Mouse (Mus musculus) G1E (cell line): Measurements from ENCODE around the gene Rhbdf2. TPM values are rescaled to one million over a fixed set of nuclear protein-coding genes. Genes with fewer than 3 reads are reported as not detected.
"Not testable (repeated sequence)": the region's sequence is repeated elsewhere in the genome, so short reads cannot be mapped to it uniquely, and the experiment has no call there.

Source experiments
- ATAC-seq: 2 replicates; pipeline ENCODE4 v1.8.0; 2016; ENCODE audit warnings: mild to moderate bottlenecking; ENCODE audit not compliant: insufficient number of reproducible peaks, poor library complexity, low FRiP score, severe bottlenecking; ENCODE audit errors: extremely low read depth
- DNase-seq: peaks from one replicate; pipeline ENCODE4 v3.0.0; 2012; ENCODE audit warnings: low spot score
- H3K27me3 ChIP-seq: 2 replicates; pipeline ENCODE4 v1.6.1; 2012; ENCODE audit warnings: mild to moderate bottlenecking, low read length, inconsistent platforms; ENCODE audit not compliant: insufficient read depth
- H3K36me3 ChIP-seq: replicated peaks from 2 replicates; pipeline ENCODE3; 2012; ENCODE audit warnings: mild to moderate bottlenecking, inconsistent platforms
- H3K4me1 ChIP-seq: 2 replicates; pipeline ENCODE4 v1.6.1; 2012; ENCODE audit warnings: low read depth, low read length, inconsistent platforms, mixed read lengths; ENCODE audit not compliant: insufficient read depth
- H3K4me3 ChIP-seq: 2 replicates; pipeline ENCODE4 v1.5.1; 2012; ENCODE audit warnings: low read depth, mild to moderate bottlenecking, inconsistent platforms, low read length, moderate library complexity, mixed read lengths
- H3K9me3 ChIP-seq: replicated peaks from 2 replicates; pipeline ENCODE4 v1.6.1; 2012; ENCODE audit warnings: inconsistent platforms
- CTCF ChIP-seq: IDR thresholded peaks from 2 replicates; pipeline ENCODE4 v1.5.1; 2012; ENCODE audit warnings: low read depth, low read length, inconsistent platforms, mixed read lengths
- GATA1 ChIP-seq: IDR thresholded peaks from 2 replicates; pipeline ENCODE4 v1.6.1; 2012; ENCODE audit warnings: borderline replicate concordance, low read length, inconsistent platforms, mixed read lengths
- GATA2 ChIP-seq: IDR thresholded peaks from 2 replicates; pipeline ENCODE4 v1.6.1; 2012; ENCODE audit warnings: low read depth, low read length, inconsistent platforms, borderline replicate concordance
- POLR2AphosphoS5 ChIP-seq: IDR thresholded peaks from 2 replicates; pipeline ENCODE4 v1.6.1; 2012; ENCODE audit warnings: low read depth, low read length, inconsistent platforms; ENCODE audit not compliant: insufficient replicate concordance
- TAL1 ChIP-seq: conservative IDR thresholded peaks from 2 replicates; pipeline ENCODE4 v1.6.1; 2012; ENCODE audit warnings: low read depth, low read length, inconsistent platforms, mixed read lengths
- polyA plus RNA-seq: library from polyadenylated mRNA; stranded (reverse); fragments of >175 nt; gene quantifications from 2 replicates; pipeline ENCODE4 v1.2.3, GENCODE M21; 2012
- total RNA-seq, 2 experiments: library from RNA; stranded (forward) in 1 of 2; stranded (reverse) in 1 of 2; fragments of 200-1000 nt in 1 of 2; fragments of >200 nt in 1 of 2; fragmentation: Nextera tagmentation in 1 of 2; gene quantifications; 2 replicates each; pipeline ENCODE4 v1.2.3; 2014 to 2017

Rhbdf2 gene
- total and polyA plus RNA-seq, 3 experiments: 1.9 to 5.6 (median 4.2) TPM

GRCm38 (mm10) chr11:116644225-116645112 lies 17.6 kb upstream of the Rhbdf2 start:
- Histone ChIP-seq H3K36me3 (no peaks in the 10 kb centered on the region), H3K4me3 (no peak overlapping the region), H3K4me1 (peaks cover 59% of the 10 kb centered on the region), H3K27me3 (peaks cover 43% of the 10 kb centered on the region), H3K9me3 (no peaks in the 10 kb centered on the region)
- TF ChIP-seq GATA1 (no peak), POLR2AphosphoS5 (no peak), GATA2 (no peak), CTCF (no peak), TAL1 (no peak)
- ATAC-seq (no peak), DNase-seq (no peak)

GRCm38 (mm10) chr11:116643579-116644224 lies 16.9 kb upstream of the Rhbdf2 start:
- no peak for DNase-seq
- no peaks in the 10 kb centered on the region for H3K36me3 ChIP-seq
- H3K9me3 ChIP-seq: peaks cover 2% of the 10 kb centered on the region
- TF ChIP-seq POLR2AphosphoS5 (no peak), TAL1 (no peak), GATA2 (no peak), GATA1 (no peak), CTCF (no peak)
- H3K4me3 ChIP-seq: no peak overlapping the region
- peaks cover 36% of the 10 kb centered on the region for H3K27me3 ChIP-seq
- H3K4me1 ChIP-seq: peaks cover 51% of the 10 kb centered on the region
- no peak for ATAC-seq

- H3K4me1 ChIP-seq: peaks cover 43% of the 10 kb centered on the region
Measured at GRCm38 (mm10) chr11:116642681-116643578, 16.1 kb upstream of the Rhbdf2 start.

GRCm38 (mm10) chr11:116641731-116642130 lies 14.9 kb upstream of the Rhbdf2 start:
- no peak for TF ChIP-seq CTCF
- no peak for TF ChIP-seq POLR2AphosphoS5
- no peak for TF ChIP-seq GATA2
- no peak for TF ChIP-seq GATA1
- TF ChIP-seq TAL1: no peak
- no peak for DNase-seq

More at GRCm38 (mm10) chr11:116642681-116643578, 16.1 kb upstream of the Rhbdf2 start:
- DNase-seq (peak; percentile 76), ATAC-seq (peak; percentile 40; the same call in 1 of the 2 replicates)
- H3K27me3 ChIP-seq: peaks cover 39% of the 10 kb centered on the region
- TF ChIP-seq GATA2: no peak
- TF ChIP-seq TAL1: no peak
- no peak for TF ChIP-seq POLR2AphosphoS5
- TF ChIP-seq CTCF: peak; percentile 87
- TF ChIP-seq GATA1: no peak
- no peak overlapping the region for H3K4me3 ChIP-seq
- H3K9me3 ChIP-seq: peaks cover 6% of the 10 kb centered on the region
- no peaks in the 10 kb centered on the region for H3K36me3 ChIP-seq

GRCm38 (mm10) chr11:116641168-116641567 lies 14.3 kb upstream of the Rhbdf2 start:
- peak; percentile 25 for TF ChIP-seq CTCF
- no peak for TF ChIP-seq GATA1
- Histone ChIP-seq H3K4me1 (peaks cover 28% of the 10 kb centered on the region), H3K9me3 (peaks cover 6% of the 10 kb centered on the region), H3K27me3 (peaks cover 43% of the 10 kb centered on the region), H3K36me3 (no peaks in the 10 kb centered on the region), H3K4me3 (no peak overlapping the region)
- DNase-seq (no peak), ATAC-seq (no peak)

More at GRCm38 (mm10) chr11:116641731-116642130, 14.9 kb upstream of the Rhbdf2 start:
- Histone ChIP-seq H3K4me1 (peaks cover 33% of the 10 kb centered on the region), H3K27me3 (peaks cover 43% of the 10 kb centered on the region), H3K4me3 (no peak overlapping the region), H3K9me3 (peaks cover 6% of the 10 kb centered on the region), H3K36me3 (no peaks in the 10 kb centered on the region)
- no peak for ATAC-seq

- not testable (repeated sequence) for H3K9me3 ChIP-seq, ATAC-seq, H3K4me3 ChIP-seq, H3K4me1 ChIP-seq, H3K36me3 ChIP-seq, DNase-seq
- H3K27me3 ChIP-seq: peaks cover 42% of the 10 kb centered on the region
Measured at GRCm38 (mm10) chr11:116636607-116637006, 9.8 kb upstream of the Rhbdf2 start.
